Mouse (Mus musculus) T-cell, adult 2 months (primary cell): ENCODE results near the gene Bhmt2.

Experiments used
- DNase-seq: peaks from one replicate; pipeline ENCODE4 v3.0.0; 2022; ENCODE audit warnings: low spot score

Bhmt2 gene

GRCm38 (mm10) chr13:93639636-93640035 lies 34.5 kb downstream of the Bhmt2 start:
- DNase-seq = no peak

GRCm38 (mm10) chr13:93637282-93638245 lies 36.5 kb downstream of the Bhmt2 start, which contains the start of gene Bhmt:
Bhmt (minus strand) TSS chr13:93637961.
- DNase-seq = no peak

GRCm38 (mm10) chr13:93636561-93636960 lies 37.5 kb downstream of the Bhmt2 start:
- no peak for DNase-seq

GRCm38 (mm10) chr13:93632927-93633326 lies 41.2 kb downstream of the Bhmt2 start:
- no peak for DNase-seq

- no peak for DNase-seq
Observed at GRCm38 (mm10) chr13:93630941-93631705, 43.0 kb downstream of the Bhmt2 start.

- DNase-seq = no peak
Observed at GRCm38 (mm10) chr13:93628861-93629260, 45.2 kb downstream of the Bhmt2 start.

- DNase-seq = no peak
Observed at GRCm38 (mm10) chr13:93614361-93614948, 59.6 kb downstream of the Bhmt2 start.

GRCm38 (mm10) chr13:93613771-93614170 lies 60.3 kb downstream of the Bhmt2 start:
- DNase-seq = no peak

GRCm38 (mm10) chr13:93612660-93613607 lies 61.2 kb downstream of the Bhmt2 start:
- peak; percentile 47 for DNase-seq

- DNase-seq = no peak
Observed at GRCm38 (mm10) chr13:93608476-93608875, 65.6 kb downstream of the Bhmt2 start.

- DNase-seq = no peak
Observed at GRCm38 (mm10) chr13:93607701-93608100, 66.4 kb downstream of the Bhmt2 start.

GRCm38 (mm10) chr13:93606868-93607578 lies 67.1 kb downstream of the Bhmt2 start:
- no peak for DNase-seq
